Mouse (Mus musculus): ENCODE data around the gene Eif3f. TPM values are rescaled to one million over a fixed set of nuclear protein-coding genes. Genes with fewer than 3 reads are reported as not detected.

The Eif3f gene
- total RNA-seq, 2 experiments from 2014 or later, result 111 to 160 TPM

- DNase-seq (ENCODE audit: low spot score in 2 of 2), result no peak
Measured at GRCm38 (mm10) chr7:108965968-108966367, 31.8 kb downstream of the Eif3f start.

- peak in 1 of 2 experiments; percentile 51 for DNase-seq (ENCODE audit: low spot score in 2 of 2)
Measured at GRCm38 (mm10) chr7:108966742-108967362, 32.6 kb downstream of the Eif3f start.

GRCm38 (mm10) chr7:108968201-108968600 lies 34.0 kb downstream of the Eif3f start:
- no peak for DNase-seq (ENCODE audit: low spot score in 2 of 2)

- DNase-seq (ENCODE audit: low spot score in 2 of 2), result no peak
Measured at GRCm38 (mm10) chr7:108972273-108972672, 38.1 kb downstream of the Eif3f start.

GRCm38 (mm10) chr7:108985934-108986708 lies 51.9 kb downstream of the Eif3f start:
- no peak for DNase-seq (ENCODE audit: low spot score in 2 of 2)

GRCm38 (mm10) chr7:108991207-108991606 lies 57.0 kb downstream of the Eif3f start:
- DNase-seq (ENCODE audit: low spot score in 2 of 2), result no peak

Other genes starting within 250 kb of the Eif3f start
- gene Olfr512, start 221.1 kb upstream of the Eif3f start, total RNA-seq (2021), result not detected
- gene Olfr513, start 183.4 kb upstream of the Eif3f start, total RNA-seq (2021), result not detected
- gene Olfr514, start 108.4 kb upstream of the Eif3f start, total RNA-seq (2021), result not detected
- gene Olfr516, start 83.9 kb upstream of the Eif3f start, total RNA-seq (2021), result not detected
- not detected for gene Olfr517, start 62.0 kb upstream of the Eif3f start, total RNA-seq (2021)
- gene Olfr518, start 49.4 kb upstream of the Eif3f start, total RNA-seq (2021), result not detected
- gene Olfr519, start 40.0 kb upstream of the Eif3f start, total RNA-seq (2021), result not detected
- gene Nlrp10, start 4.2 kb upstream of the Eif3f start, total RNA-seq (2021), result under 1 TPM; 0.32 to 0.43 TPM
- gene Tub, start 15.9 kb downstream of the Eif3f start, total RNA-seq (2021), result 10 to 100 TPM; 32.5 to 37.9 TPM
- 10 to 100 TPM; 52.7 to 56.1 TPM for gene Ric3, start 148.9 kb downstream of the Eif3f start, total RNA-seq (2021)
- gene Lmo1, start 240.8 kb downstream of the Eif3f start, total RNA-seq (2021), result 1 to 10 TPM; 2.8 to 7.6 TPM

Data from adrenal gland, adult 18-20 months (tissue).